Mouse (Mus musculus): ENCODE measurements around the gene Stoml3.

The Stoml3 gene

GRCm38 (mm10) chr3:53488353-53488752 is at the start of gene Stoml3:
Gene Stoml3 (plus strand): TSS chr3:53488653.
- DNase-seq = no peak

- DNase-seq = no peak
These were observed 42.9 kb upstream of the Stoml3 start for GRCm38 (mm10) chr3:53445540-53445939.

- DNase-seq = no peak
These were observed 41.7 kb upstream of the Stoml3 start for GRCm38 (mm10) chr3:53446801-53447200.

GRCm38 (mm10) chr3:53448208-53448607 is 40.2 kb upstream of the Stoml3 start:
- no peak for DNase-seq

- no peak for DNase-seq
These were observed 37.8 kb upstream of the Stoml3 start for GRCm38 (mm10) chr3:53450666-53451065.

- no peak for DNase-seq
These were observed 36.1 kb upstream of the Stoml3 start for GRCm38 (mm10) chr3:53452351-53452750.

- no peak for DNase-seq
These were observed 35.1 kb upstream of the Stoml3 start for GRCm38 (mm10) chr3:53453346-53453745.

GRCm38 (mm10) chr3:53454005-53454404 is 34.4 kb upstream of the Stoml3 start:
- no peak for DNase-seq

GRCm38 (mm10) chr3:53454561-53454960 is 33.9 kb upstream of the Stoml3 start:
- DNase-seq = no peak

GRCm38 (mm10) chr3:53454984-53455383 is 33.5 kb upstream of the Stoml3 start:
- no peak for DNase-seq

GRCm38 (mm10) chr3:53457750-53458149 is 30.7 kb upstream of the Stoml3 start:
- DNase-seq = no peak

GRCm38 (mm10) chr3:53460106-53460505 is 28.3 kb upstream of the Stoml3 start:
- no peak for DNase-seq

GRCm38 (mm10) chr3:53462701-53463045 is 25.8 kb upstream of the Stoml3 start:
- DNase-seq = no peak

GRCm38 (mm10) chr3:53463046-53463764 is 25.2 kb upstream of the Stoml3 start, which contains the start of the genes Nhlrc3 and Proser1:
Gene Nhlrc3 (minus strand): TSS chr3:53463332.
Gene Proser1 (plus strand): TSS chr3:53463666.
- peak; percentile 90 to 92 for DNase-seq

GRCm38 (mm10) chr3:53463765-53464114 is 24.7 kb upstream of the Stoml3 start:
- no peak for DNase-seq

- no peak for DNase-seq
These were observed 24.2 kb upstream of the Stoml3 start for GRCm38 (mm10) chr3:53464146-53464698.

GRCm38 (mm10) chr3:53465330-53465729 is 23.1 kb upstream of the Stoml3 start:
- no peak for DNase-seq

- DNase-seq = no peak
These were observed 22.0 kb upstream of the Stoml3 start for GRCm38 (mm10) chr3:53466481-53466880.

GRCm38 (mm10) chr3:53467356-53467755 is 21.1 kb upstream of the Stoml3 start:
- no peak for DNase-seq

- no peak for DNase-seq
These were observed 18.8 kb upstream of the Stoml3 start for GRCm38 (mm10) chr3:53469650-53470049.

GRCm38 (mm10) chr3:53472061-53472460 is 16.4 kb upstream of the Stoml3 start:
- DNase-seq = no peak

GRCm38 (mm10) chr3:53474179-53474578 is 14.3 kb upstream of the Stoml3 start:
- DNase-seq = no peak

- peak in 1 of 2 experiments; percentile 34 for DNase-seq
These were observed 12.6 kb upstream of the Stoml3 start for GRCm38 (mm10) chr3:53475889-53476288.

GRCm38 (mm10) chr3:53477468-53477867 is 11.0 kb upstream of the Stoml3 start:
- DNase-seq = no peak

Data from spleen, adult 18-20 months (tissue).